Mouse (Mus musculus) midbrain, embryonic 10.5 days (tissue): ENCODE results near the gene B3galt2. TPM values are rescaled to one million over a fixed set of nuclear protein-coding genes. Genes with fewer than 3 reads are reported as not detected.

Experiments used
- DNase-seq: peaks from one replicate; pipeline ENCODE4 v3.0.0-alpha.2; 2017; ENCODE audit warnings: low spot score
- H3K27ac ChIP-seq: fragments of 300-500 bp; sonication (generic); replicated peaks from 2 replicates; pipeline ENCODE4 v1.5.1; 2016; ENCODE audit warnings: mild to moderate bottlenecking
- H3K27me3 ChIP-seq: fragments of 300-500 bp; sonication (generic); 2 replicates; pipeline ENCODE4 v1.6.1; 2016; ENCODE audit warnings: low read depth, mild to moderate bottlenecking; ENCODE audit not compliant: poor library complexity, severe bottlenecking
- H3K36me3 ChIP-seq: fragments of 300-500 bp; sonication (generic); 2 replicates; pipeline ENCODE4 v1.6.1; 2016; ENCODE audit warnings: mild to moderate bottlenecking, moderate library complexity
- H3K4me1 ChIP-seq: fragments of 300-500 bp; sonication (generic); 2 replicates; pipeline ENCODE4 v1.6.1; 2016
- H3K4me3 ChIP-seq: fragments of 300-500 bp; sonication (generic); 2 replicates; pipeline ENCODE4 v1.5.1; 2016; ENCODE audit warnings: mild to moderate bottlenecking, moderate library complexity
- H3K9me3 ChIP-seq: fragments of 300-500 bp; sonication (generic); replicated peaks from 2 replicates; pipeline ENCODE4 v1.6.1; 2016; ENCODE audit warnings: mild to moderate bottlenecking
- WGBS: fragments of 180-500 bp; shearing (Covaris S2); methylation state at CpG from one replicate; pipeline ENCODE4 v1.1.7; 2016; 5-methylcytosine and 5-hydroxymethylcytosine counted together
- polyA plus RNA-seq: library from polyadenylated mRNA; unstranded; fragments of >200 nt; fragmentation: Nextera tagmentation; extraction: Ambion mirVana; gene quantifications from 2 replicates; pipeline ENCODE4 v1.2.1, GENCODE M21; 2016

Gene B3galt2
- 0.28 and 0.46 TPM in 2 replicates for polyA plus RNA-seq

GRCm38 (mm10) chr1:143640650-143641407 is at the start of gene B3galt2:
Gene B3galt2 (plus strand): TSS chr1:143640664.
- WGBS, result 74% methylated on average over 15 of the region's 15 CpGs
- peak within 1 kb of the TSS; percentile 76 for H3K27ac ChIP-seq
- DNase-seq, result no peak
- H3K4me1 ChIP-seq, result peaks cover 13% of the 10 kb centered on the region
- H3K4me3 ChIP-seq, result peak within 1 kb of the TSS; percentile 30; the same call in 1 of the 2 replicates
- H3K36me3 ChIP-seq, result no peaks in the 10 kb centered on the region
- no peaks in the 10 kb centered on the region for H3K27me3 ChIP-seq
- no peaks in the 10 kb centered on the region for H3K9me3 ChIP-seq

- Histone ChIP-seq H3K36me3 (no peaks in the 10 kb centered on the region), H3K9me3 (no peaks in the 10 kb centered on the region), H3K4me1 (no peaks in the 10 kb centered on the region), H3K27me3 (no peaks in the 10 kb centered on the region), H3K4me3 (no peak overlapping the region), H3K27ac (no peak overlapping the region)
- no peak for DNase-seq
- 97% methylated on average over 2 of the region's 2 CpGs for WGBS
Observed at GRCm38 (mm10) chr1:143596864-143597263, 43.6 kb upstream of the B3galt2 start.

- no peak for DNase-seq
- Histone ChIP-seq H3K27ac (no peak overlapping the region), H3K4me1 (no peaks in the 10 kb centered on the region), H3K4me3 (no peak overlapping the region), H3K36me3 (peaks cover 35% of the 10 kb centered on the region), H3K9me3 (no peaks in the 10 kb centered on the region), H3K27me3 (no peaks in the 10 kb centered on the region)
- WGBS, result 92% methylated on average over 2 of the region's 2 CpGs
Observed at GRCm38 (mm10) chr1:143608911-143609310, 31.6 kb upstream of the B3galt2 start.

GRCm38 (mm10) chr1:143612901-143613300 is 27.6 kb upstream of the B3galt2 start:
- Histone ChIP-seq H3K4me3 (no peak overlapping the region), H3K27ac (no peak overlapping the region), H3K4me1 (no peaks in the 10 kb centered on the region), H3K27me3 (no peaks in the 10 kb centered on the region), H3K36me3 (peaks cover 65% of the 10 kb centered on the region), H3K9me3 (no peaks in the 10 kb centered on the region)
- no peak for DNase-seq
- 95% methylated on average over 2 of the region's 2 CpGs for WGBS

- WGBS, result 78% methylated on average over 2 of the region's 2 CpGs
- no peak for DNase-seq
- peaks cover 49% of the 10 kb centered on the region for H3K36me3 ChIP-seq
- no peaks in the 10 kb centered on the region for H3K4me1 ChIP-seq
- no peaks in the 10 kb centered on the region for H3K9me3 ChIP-seq
- H3K4me3 ChIP-seq, result no peak overlapping the region
- H3K27ac ChIP-seq, result no peak overlapping the region
- H3K27me3 ChIP-seq, result no peaks in the 10 kb centered on the region
Observed at GRCm38 (mm10) chr1:143619760-143620159, 20.7 kb upstream of the B3galt2 start.

- no peaks in the 10 kb centered on the region for H3K27me3 ChIP-seq
- DNase-seq, result no peak
Observed at GRCm38 (mm10) chr1:143621930-143622329, 18.5 kb upstream of the B3galt2 start.

GRCm38 (mm10) chr1:143622634-143623033 is 17.8 kb upstream of the B3galt2 start:
- no peak overlapping the region for H3K4me3 ChIP-seq
- no peak overlapping the region for H3K27ac ChIP-seq
- no peaks in the 10 kb centered on the region for H3K4me1 ChIP-seq
- peaks cover 49% of the 10 kb centered on the region for H3K36me3 ChIP-seq
- no peaks in the 10 kb centered on the region for H3K27me3 ChIP-seq
- H3K9me3 ChIP-seq, result no peaks in the 10 kb centered on the region
- no peak for DNase-seq
- WGBS, result 84% methylated on average over 1 of the region's 1 CpGs

More at GRCm38 (mm10) chr1:143621930-143622329, 18.5 kb upstream of the B3galt2 start:
- H3K36me3 ChIP-seq, result peaks cover 48% of the 10 kb centered on the region
- H3K4me1 ChIP-seq, result no peaks in the 10 kb centered on the region
- no peak overlapping the region for H3K27ac ChIP-seq
- H3K4me3 ChIP-seq, result no peak overlapping the region
- H3K9me3 ChIP-seq, result no peaks in the 10 kb centered on the region

GRCm38 (mm10) chr1:143631337-143631736 is 9.1 kb upstream of the B3galt2 start:
- Histone ChIP-seq H3K4me1 (peaks cover 5% of the 10 kb centered on the region; the same call in 1 of the 2 replicates), H3K27me3 (no peaks in the 10 kb centered on the region), H3K27ac (no peak overlapping the region), H3K36me3 (peaks cover 11% of the 10 kb centered on the region), H3K4me3 (no peak overlapping the region), H3K9me3 (no peaks in the 10 kb centered on the region)
- no peak for DNase-seq
- 66% methylated on average over 7 of the region's 7 CpGs for WGBS

- no peaks in the 10 kb centered on the region for H3K9me3 ChIP-seq
- peaks cover under 1% of the 10 kb centered on the region; the same call in 1 of the 2 replicates for H3K36me3 ChIP-seq
- H3K4me3 ChIP-seq, result no peak overlapping the region
- H3K27ac ChIP-seq, result no peak overlapping the region
- peaks cover 5% of the 10 kb centered on the region; the same call in 1 of the 2 replicates for H3K4me1 ChIP-seq
- WGBS, result 88% methylated on average over 1 of the region's 1 CpGs
- no peak for DNase-seq
- no peaks in the 10 kb centered on the region for H3K27me3 ChIP-seq
Observed at GRCm38 (mm10) chr1:143632361-143632760, 8.1 kb upstream of the B3galt2 start.

- Histone ChIP-seq H3K4me3 (no peak overlapping the region), H3K4me1 (peaks cover 5% of the 10 kb centered on the region; the same call in 1 of the 2 replicates), H3K27me3 (no peaks in the 10 kb centered on the region), H3K27ac (no peak overlapping the region), H3K9me3 (no peaks in the 10 kb centered on the region), H3K36me3 (no peaks in the 10 kb centered on the region)
- 93% methylated on average over 2 of the region's 2 CpGs for WGBS
- DNase-seq, result no peak
Observed at GRCm38 (mm10) chr1:143632854-143633587, 7.4 kb upstream of the B3galt2 start.

- Histone ChIP-seq H3K4me3 (no peak overlapping the region), H3K27me3 (no peaks in the 10 kb centered on the region), H3K27ac (no peak overlapping the region), H3K9me3 (no peaks in the 10 kb centered on the region), H3K4me1 (peaks cover 13% of the 10 kb centered on the region), H3K36me3 (peaks cover 2% of the 10 kb centered on the region; the same call in 1 of the 2 replicates)
- 97% methylated on average over 2 of the region's 2 CpGs for WGBS
- DNase-seq, result no peak
Observed at GRCm38 (mm10) chr1:143644221-143644620, 3.8 kb downstream of the B3galt2 start.

GRCm38 (mm10) chr1:143645386-143645785 is 4.9 kb downstream of the B3galt2 start:
- Histone ChIP-seq H3K4me1 (peaks cover 10% of the 10 kb centered on the region), H3K4me3 (no peak overlapping the region), H3K9me3 (no peaks in the 10 kb centered on the region), H3K27me3 (no peaks in the 10 kb centered on the region), H3K27ac (no peak overlapping the region), H3K36me3 (peaks cover 6% of the 10 kb centered on the region; the same call in 1 of the 2 replicates)
- WGBS, result 83% methylated on average over 4 of the region's 4 CpGs
- DNase-seq, result no peak

GRCm38 (mm10) chr1:143646219-143646618 is 5.8 kb downstream of the B3galt2 start:
- no peaks in the 10 kb centered on the region for H3K27me3 ChIP-seq
- 84% methylated on average over 4 of the region's 4 CpGs for WGBS
- no peaks in the 10 kb centered on the region for H3K9me3 ChIP-seq
- H3K36me3 ChIP-seq, result peaks cover 8% of the 10 kb centered on the region; the same call in 1 of the 2 replicates
- H3K4me1 ChIP-seq, result peaks cover 1% of the 10 kb centered on the region
- no peak overlapping the region for H3K4me3 ChIP-seq
- DNase-seq, result no peak
- no peak overlapping the region for H3K27ac ChIP-seq
